Mouse (Mus musculus): ENCODE measurements around the gene Unc13b. TPM values are rescaled to one million over a fixed set of nuclear protein-coding genes. Genes with fewer than 3 reads are reported as not detected.

Unc13b gene
- polyA plus RNA-seq, 1 experiment, result 0.42 TPM

- Histone ChIP-seq H3K36me3 (ENCODE audit: control insufficient read depth, insufficient read depth) (no peaks in the 10 kb centered on the region), H3K27me3 (ENCODE audit: control insufficient read depth, insufficient read depth, insufficient read length) (no peaks in the 10 kb centered on the region), H3K4me3 (no peak overlapping the region), H3K4me2 (ENCODE audit: low read depth) (no peak overlapping the region), H3K79me2 (ENCODE audit: control insufficient read depth, insufficient read depth) (no peaks in the 10 kb centered on the region), H3ac (ENCODE audit: control insufficient read depth, insufficient read length) (no peak overlapping the region)
- TF ChIP-seq POLR2AphosphoS2 (IDR thresholded peaks at IDR 0.05; ENCODE audit: insufficient read length, low read depth) (no peak), SRF (IDR thresholded peaks at IDR 0.05; ENCODE audit: control insufficient read depth, insufficient read length, low read depth) (no peak), USF1 (IDR thresholded peaks at IDR 0.05; ENCODE audit: low read depth) (no peak), MAX (IDR thresholded peaks at IDR 0.05; ENCODE audit: low read depth) (no peak), REST (IDR thresholded peaks at IDR 0.05; ENCODE audit: insufficient read depth, insufficient read length) (no peak), TCF3 (IDR thresholded peaks at IDR 0.05; ENCODE audit: insufficient read length, low read depth) (no peak), E2F4 (IDR thresholded peaks at IDR 0.05; ENCODE audit: insufficient read depth) (no peak), CEBPB (IDR thresholded peaks at IDR 0.05; ENCODE audit: insufficient read depth, poor library complexity, severe bottlenecking) (no peak), MYOD1 (IDR thresholded peaks at IDR 0.05; ENCODE audit: control insufficient read depth in 1 of 3, insufficient read length in 2 of 3, low read depth in 2 of 3) (no peak), TCF12 (IDR thresholded peaks at IDR 0.05; ENCODE audit: insufficient read depth, poor library complexity, severe bottlenecking) (no peak), MYOG (IDR thresholded peaks at IDR 0.05; ENCODE audit: control insufficient read depth in 1 of 3, insufficient read depth in 1 of 3, insufficient read length in 2 of 3, low read depth in 2 of 3) (no peak), POLR2A (IDR thresholded peaks at IDR 0.05; ENCODE audit: insufficient read length, low read depth) (no peak)
These were observed 6.1 kb upstream of the Unc13b start for GRCm38 (mm10) chr4:43052627-43053026.

DNA sequence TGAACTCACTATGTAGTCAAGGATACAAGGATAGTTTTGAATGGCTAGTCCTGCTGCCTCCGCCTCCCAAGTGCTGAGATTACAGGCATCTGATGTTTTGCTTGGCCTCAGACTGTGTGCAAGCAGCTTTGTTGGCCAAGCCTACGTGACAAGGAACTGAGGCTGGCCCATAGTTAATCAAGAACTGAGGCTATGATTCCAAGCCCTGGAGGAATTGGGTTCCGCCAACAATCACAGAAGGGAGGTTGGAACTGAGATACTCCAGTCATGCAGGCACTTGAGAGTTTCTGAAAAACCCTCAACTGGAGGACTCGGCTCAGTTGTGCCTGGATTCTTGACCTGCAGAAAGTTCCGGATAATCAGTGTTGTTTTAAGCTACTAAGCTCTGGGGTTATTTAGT is 1.1 kb upstream of the Unc13b start:
- Histone ChIP-seq H3K4me3 (no peak overlapping the region), H3K4me2 (ENCODE audit: low read depth) (no peak overlapping the region), H3K79me2 (ENCODE audit: control insufficient read depth, insufficient read depth) (no peaks in the 10 kb centered on the region), H3K27me3 (ENCODE audit: control insufficient read depth, insufficient read depth, insufficient read length) (peaks cover 16% of the 10 kb centered on the region), H3ac (ENCODE audit: control insufficient read depth, insufficient read length) (no peak overlapping the region), H3K36me3 (ENCODE audit: control insufficient read depth, insufficient read depth) (no peaks in the 10 kb centered on the region)
- TF ChIP-seq MAX (IDR thresholded peaks at IDR 0.05; ENCODE audit: low read depth) (no peak), TCF12 (IDR thresholded peaks at IDR 0.05; ENCODE audit: insufficient read depth, poor library complexity, severe bottlenecking) (no peak), MYOD1 (IDR thresholded peaks at IDR 0.05; ENCODE audit: control insufficient read depth in 1 of 3, insufficient read length in 2 of 3, low read depth in 2 of 3) (no peak), SRF (IDR thresholded peaks at IDR 0.05; ENCODE audit: control insufficient read depth, insufficient read length, low read depth) (no peak), CEBPB (IDR thresholded peaks at IDR 0.05; ENCODE audit: insufficient read depth, poor library complexity, severe bottlenecking) (no peak), USF1 (IDR thresholded peaks at IDR 0.05; ENCODE audit: low read depth) (no peak), E2F4 (IDR thresholded peaks at IDR 0.05; ENCODE audit: insufficient read depth) (no peak), POLR2AphosphoS2 (IDR thresholded peaks at IDR 0.05; ENCODE audit: insufficient read length, low read depth) (no peak), TCF3 (IDR thresholded peaks at IDR 0.05; ENCODE audit: insufficient read length, low read depth) (no peak), MYOG (IDR thresholded peaks at IDR 0.05; ENCODE audit: control insufficient read depth in 1 of 3, insufficient read depth in 1 of 3, insufficient read length in 2 of 3, low read depth in 2 of 3) (no peak), POLR2A (IDR thresholded peaks at IDR 0.05; ENCODE audit: insufficient read length, low read depth) (no peak), REST (IDR thresholded peaks at IDR 0.05; ENCODE audit: insufficient read depth, insufficient read length) (no peak)

- no peak overlapping the region for H3K4me2 ChIP-seq (ENCODE audit: low read depth)
- H3K27me3 ChIP-seq (ENCODE audit: control insufficient read depth, insufficient read depth, insufficient read length), result peaks cover 16% of the 10 kb centered on the region
- TF ChIP-seq MYOD1 (IDR thresholded peaks at IDR 0.05; ENCODE audit: control insufficient read depth in 1 of 3, insufficient read length in 2 of 3, low read depth in 2 of 3) (no peak), SRF (IDR thresholded peaks at IDR 0.05; ENCODE audit: control insufficient read depth, insufficient read length, low read depth) (no peak)
- no peaks in the 10 kb centered on the region for H3K79me2 ChIP-seq (ENCODE audit: control insufficient read depth, insufficient read depth)
- no peaks in the 10 kb centered on the region for H3K36me3 ChIP-seq (ENCODE audit: control insufficient read depth, insufficient read depth)
- H3ac ChIP-seq (ENCODE audit: control insufficient read depth, insufficient read length), result no peak overlapping the region
- H3K4me3 ChIP-seq, result no peak overlapping the region
These were observed 381 bp upstream of the Unc13b start for GRCm38 (mm10) chr4:43058392-43058752.

GRCm38 (mm10) chr4:43059697-43060096 is 944 bp downstream of the Unc13b start:
- Histone ChIP-seq H3K36me3 (ENCODE audit: control insufficient read depth, insufficient read depth) (no peaks in the 10 kb centered on the region), H3K27me3 (ENCODE audit: control insufficient read depth, insufficient read depth, insufficient read length) (peaks cover 16% of the 10 kb centered on the region), H3K4me3 (no peak overlapping the region), H3ac (ENCODE audit: control insufficient read depth, insufficient read length) (no peak overlapping the region), H3K79me2 (ENCODE audit: control insufficient read depth, insufficient read depth) (no peaks in the 10 kb centered on the region), H3K4me2 (ENCODE audit: low read depth) (no peak overlapping the region)
- TF ChIP-seq USF1 (IDR thresholded peaks at IDR 0.05; ENCODE audit: low read depth), result no peak
- no peak for TF ChIP-seq MYOD1 (IDR thresholded peaks at IDR 0.05; ENCODE audit: control insufficient read depth in 1 of 3, insufficient read length in 2 of 3, low read depth in 2 of 3)
- no peak for TF ChIP-seq MYOG (IDR thresholded peaks at IDR 0.05; ENCODE audit: control insufficient read depth in 1 of 3, insufficient read depth in 1 of 3, insufficient read length in 2 of 3, low read depth in 2 of 3)
- TF ChIP-seq SRF (IDR thresholded peaks at IDR 0.05; ENCODE audit: control insufficient read depth, insufficient read length, low read depth), result no peak
- TF ChIP-seq POLR2A (IDR thresholded peaks at IDR 0.05; ENCODE audit: insufficient read length, low read depth), result no peak

DNA sequence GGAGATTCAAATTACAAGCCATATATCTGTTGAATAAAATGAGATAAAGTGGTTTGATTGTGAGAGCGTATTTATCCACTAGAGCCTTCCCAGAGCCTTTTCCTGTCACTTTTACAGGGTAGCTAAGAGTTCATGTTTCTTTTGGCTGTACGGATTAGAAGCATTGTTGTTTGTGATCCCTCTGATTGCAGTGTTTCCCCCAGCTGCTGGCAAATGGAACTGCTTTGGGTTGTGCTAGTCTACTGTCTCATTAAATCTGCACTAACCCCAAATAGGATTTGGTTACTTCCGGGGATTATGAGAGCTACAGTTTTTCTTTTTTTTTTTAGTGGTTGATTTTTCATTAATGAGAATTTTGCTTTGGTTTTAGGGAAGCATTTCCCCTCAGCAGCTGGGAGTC is 1.5 kb downstream of the Unc13b start:
- no peaks in the 10 kb centered on the region for H3K36me3 ChIP-seq (ENCODE audit: control insufficient read depth, insufficient read depth)
- TF ChIP-seq USF1 (IDR thresholded peaks at IDR 0.05; ENCODE audit: low read depth) (no peak), SRF (IDR thresholded peaks at IDR 0.05; ENCODE audit: control insufficient read depth, insufficient read length, low read depth) (no peak), CEBPB (IDR thresholded peaks at IDR 0.05; ENCODE audit: insufficient read depth, poor library complexity, severe bottlenecking) (no peak), E2F4 (IDR thresholded peaks at IDR 0.05; ENCODE audit: insufficient read depth) (no peak), POLR2AphosphoS2 (IDR thresholded peaks at IDR 0.05; ENCODE audit: insufficient read length, low read depth) (no peak), TCF12 (IDR thresholded peaks at IDR 0.05; ENCODE audit: insufficient read depth, poor library complexity, severe bottlenecking) (no peak), POLR2A (IDR thresholded peaks at IDR 0.05; ENCODE audit: insufficient read length, low read depth) (no peak), REST (IDR thresholded peaks at IDR 0.05; ENCODE audit: insufficient read depth, insufficient read length) (no peak), MAX (IDR thresholded peaks at IDR 0.05; ENCODE audit: low read depth) (no peak), TCF3 (IDR thresholded peaks at IDR 0.05; ENCODE audit: insufficient read length, low read depth) (no peak), MYOD1 (IDR thresholded peaks at IDR 0.05; ENCODE audit: control insufficient read depth in 1 of 3, insufficient read length in 2 of 3, low read depth in 2 of 3) (no peak), MYOG (IDR thresholded peaks at IDR 0.05; ENCODE audit: control insufficient read depth in 1 of 3, insufficient read depth in 1 of 3, insufficient read length in 2 of 3, low read depth in 2 of 3) (no peak)
- no peak overlapping the region for H3K4me2 ChIP-seq (ENCODE audit: low read depth)
- H3K4me3 ChIP-seq, result no peak overlapping the region
- no peaks in the 10 kb centered on the region for H3K79me2 ChIP-seq (ENCODE audit: control insufficient read depth, insufficient read depth)
- no peak overlapping the region for H3ac ChIP-seq (ENCODE audit: control insufficient read depth, insufficient read length)
- H3K27me3 ChIP-seq (ENCODE audit: control insufficient read depth, insufficient read depth, insufficient read length), result peaks cover 16% of the 10 kb centered on the region
